Mouse (Mus musculus): Measurements from ENCODE around the gene Gas2.

The Gas2 gene

GRCm38 (mm10) chr7:51861250-51862096 is at the start of gene Gas2:
Gene Gas2 (plus strand): TSS chr7:51862015.
- DNase-seq (ENCODE audit: low read depth, low spot score) = peak; percentile 80

DNA sequence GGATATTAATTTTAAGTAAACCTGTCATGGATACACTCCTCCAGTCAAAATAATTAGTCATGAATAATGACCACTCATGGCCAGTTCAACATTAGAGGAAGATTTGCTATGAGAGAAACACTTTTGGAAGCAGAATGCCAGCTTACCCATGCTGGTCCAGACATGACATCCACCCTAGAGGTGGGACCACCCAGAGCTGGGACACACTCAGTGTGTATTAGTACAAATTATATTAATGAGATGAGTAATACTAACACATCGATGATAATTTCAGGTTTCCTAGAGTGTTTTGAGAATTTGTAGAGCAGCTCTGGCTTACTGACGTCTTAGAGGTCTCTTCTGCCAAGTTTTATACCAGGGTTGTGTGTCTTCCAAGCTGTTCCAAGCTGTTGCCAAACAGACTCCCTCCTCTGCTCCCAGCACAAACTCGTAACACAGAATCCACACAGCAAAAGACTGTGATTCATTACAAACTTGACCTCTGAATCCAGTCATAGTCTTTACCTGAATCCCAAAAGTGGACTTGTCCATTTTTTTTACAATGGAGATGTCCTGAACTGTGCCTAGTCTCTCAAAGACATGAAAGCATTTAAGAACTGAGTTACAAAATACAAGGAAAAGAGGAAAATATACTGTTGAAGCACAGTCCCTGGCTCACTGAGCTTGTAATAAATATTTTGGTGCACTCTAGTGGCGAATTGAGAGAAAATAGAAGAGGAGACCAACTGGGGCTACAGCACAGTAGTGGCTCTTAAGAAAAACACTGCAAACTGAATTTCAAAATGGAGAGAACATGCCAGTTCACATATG is 46.1 kb upstream of the Gas2 start:
- peak; percentile 59 for DNase-seq (ENCODE audit: low read depth, low spot score)

- no peak for DNase-seq (ENCODE audit: low read depth, low spot score)
Observed at GRCm38 (mm10) chr7:51816283-51816839, 45.5 kb upstream of the Gas2 start.

DNA sequence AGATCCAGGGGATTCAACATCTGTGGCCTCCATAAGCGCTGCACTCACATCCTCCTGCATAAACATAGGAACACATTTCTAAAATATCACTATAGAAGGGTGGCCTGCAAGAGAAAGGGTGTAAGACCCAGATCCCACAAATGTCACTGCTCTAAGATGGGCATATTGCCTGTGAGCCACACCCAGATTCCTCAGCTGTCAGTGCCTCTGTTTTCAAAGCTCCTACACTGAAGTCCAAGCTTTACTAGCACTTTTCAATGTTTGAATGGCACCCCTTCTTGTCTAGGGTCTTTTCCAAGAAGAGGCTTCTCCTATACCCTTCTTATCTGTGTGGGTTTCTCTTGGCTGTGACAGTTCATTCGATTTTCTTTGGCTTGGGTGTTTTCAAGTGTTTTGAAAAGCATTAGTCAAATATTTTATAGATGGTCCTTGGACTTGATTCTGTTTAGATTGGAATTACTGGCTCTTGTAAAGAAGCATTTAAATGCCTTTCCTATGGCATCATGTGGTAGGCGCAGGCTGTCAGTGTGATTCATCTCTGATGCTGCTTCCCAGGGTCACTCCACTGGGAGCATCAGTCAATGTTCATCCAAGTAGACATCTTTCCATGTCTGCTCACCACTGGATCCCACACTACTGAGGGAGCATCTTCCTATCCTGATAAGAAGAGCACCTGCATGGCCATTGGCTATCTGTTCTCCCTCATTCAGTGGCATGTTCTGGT is 43.4 kb upstream of the Gas2 start:
- DNase-seq (ENCODE audit: low read depth, low spot score) = no peak

- DNase-seq (ENCODE audit: low read depth, low spot score) = peak; percentile 74
Observed at GRCm38 (mm10) chr7:51819891-51820290, 41.9 kb upstream of the Gas2 start.

GRCm38 (mm10) chr7:51821467-51821866 is 40.3 kb upstream of the Gas2 start:
- DNase-seq (ENCODE audit: low read depth, low spot score) = no peak

GRCm38 (mm10) chr7:51823562-51824338 is 38.1 kb upstream of the Gas2 start:
- no peak for DNase-seq (ENCODE audit: low read depth, low spot score)

DNA sequence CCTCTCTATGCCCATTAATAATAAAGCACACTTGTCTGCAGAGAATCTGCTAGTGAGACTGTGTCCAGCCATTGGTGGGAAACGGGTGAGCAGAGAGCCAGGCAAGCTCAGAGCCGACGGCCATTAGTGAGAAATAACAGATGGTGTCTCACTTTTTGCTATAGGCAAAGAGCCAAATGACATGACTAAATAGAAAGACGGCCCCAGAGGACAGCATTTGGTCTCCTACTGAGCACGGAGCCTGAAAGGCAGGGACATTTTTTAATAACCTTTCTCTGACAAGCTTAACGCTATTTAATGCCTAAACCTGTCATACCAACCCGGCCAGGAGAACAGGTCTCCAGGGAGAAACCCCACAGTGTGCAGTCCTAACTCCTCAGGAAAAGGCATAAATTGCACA is 29.9 kb upstream of the Gas2 start:
- no peak for DNase-seq (ENCODE audit: low read depth, low spot score)

DNA sequence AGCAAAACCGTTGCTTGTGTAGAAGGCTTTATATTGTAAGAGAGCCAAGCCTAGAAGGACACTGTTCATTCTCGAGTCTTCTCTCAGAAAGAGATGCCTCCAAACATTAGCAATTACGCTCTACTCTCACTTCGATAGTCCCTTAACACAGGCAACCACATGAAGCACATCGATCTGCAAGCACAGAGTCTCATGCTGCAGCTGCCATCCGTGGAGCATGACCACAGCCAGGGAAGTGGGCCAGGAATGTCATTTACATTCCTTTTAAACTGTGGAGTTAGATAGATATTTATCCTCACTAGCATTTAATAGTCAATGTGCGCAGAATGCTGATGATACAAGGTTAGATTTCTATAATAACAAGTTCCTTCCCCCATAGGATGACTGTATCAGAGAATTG is 21.3 kb upstream of the Gas2 start:
- DNase-seq (ENCODE audit: low read depth, low spot score) = no peak

- no peak for DNase-seq (ENCODE audit: low read depth, low spot score)
Observed at GRCm38 (mm10) chr7:51850877-51851276, 10.9 kb upstream of the Gas2 start.

GRCm38 (mm10) chr7:51851890-51852507 is 9.8 kb upstream of the Gas2 start:
- DNase-seq (ENCODE audit: low read depth, low spot score) = no peak

GRCm38 (mm10) chr7:51862097-51862492 is 280 bp downstream of the Gas2 start, which contains the start of gene Fancf:
Gene Fancf (minus strand): TSS chr7:51862267.
- peak; percentile 89 for DNase-seq (ENCODE audit: low read depth, low spot score)

DNA sequence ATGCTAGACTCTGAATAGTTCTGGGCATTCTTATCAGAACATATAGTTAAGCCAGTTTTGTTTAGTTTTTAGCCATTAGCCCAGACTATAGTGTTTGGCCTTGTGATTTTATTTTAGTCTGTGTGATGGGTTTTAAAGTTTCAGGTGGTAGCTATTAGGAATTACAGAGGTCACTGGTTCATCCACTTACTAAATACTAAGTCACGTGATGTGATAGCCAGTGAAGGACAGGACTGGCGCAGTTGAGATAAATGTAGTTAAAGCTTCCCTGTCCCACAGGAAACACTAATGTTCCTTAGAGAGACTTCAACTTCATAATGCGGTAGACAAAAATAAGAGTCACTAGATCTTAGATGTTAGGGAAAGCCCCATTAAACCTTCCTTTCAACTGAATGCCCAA is 1.0 kb downstream of the Gas2 start:
- no peak for DNase-seq (ENCODE audit: low read depth, low spot score)

DNA sequence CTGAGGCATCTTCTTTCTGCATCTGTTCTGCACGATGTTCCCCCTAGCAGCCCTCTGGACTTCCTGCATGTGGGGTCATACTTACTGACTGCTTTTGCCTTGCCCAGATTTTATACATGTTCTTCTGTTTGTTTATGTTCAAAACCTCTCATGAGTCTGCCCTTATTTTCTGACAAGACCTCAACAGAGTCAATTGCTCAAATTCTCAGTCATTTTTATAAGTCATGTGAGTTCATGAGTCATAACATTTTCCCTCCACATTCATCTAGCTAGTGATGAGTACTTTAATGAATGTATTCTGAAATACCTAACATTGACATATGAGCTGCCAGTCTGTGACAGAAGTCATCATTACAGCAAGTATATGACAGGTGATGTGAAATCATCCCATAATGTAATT is 3.5 kb downstream of the Gas2 start:
- no peak for DNase-seq (ENCODE audit: low read depth, low spot score)

DNA sequence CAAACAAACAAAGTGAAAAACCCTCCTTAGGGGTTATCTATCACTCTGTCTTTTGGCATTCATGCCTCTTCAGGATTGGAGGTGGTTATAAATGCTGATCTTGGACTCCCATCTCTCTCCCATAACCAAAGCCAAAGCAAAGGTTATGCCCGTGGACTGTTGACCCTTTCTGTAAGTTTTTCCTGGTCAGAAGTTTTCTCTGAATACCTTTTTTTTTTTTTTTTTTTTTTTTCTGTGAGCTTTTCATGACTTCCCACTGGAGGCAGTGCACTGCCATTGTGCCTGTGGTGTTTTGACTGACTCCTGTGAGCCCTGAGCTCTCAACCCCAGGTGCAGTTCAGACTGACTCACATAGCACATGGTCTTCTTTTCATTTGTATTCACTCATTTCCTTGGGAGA is 6.2 kb downstream of the Gas2 start:
- DNase-seq (ENCODE audit: low read depth, low spot score) = no peak

DNA sequence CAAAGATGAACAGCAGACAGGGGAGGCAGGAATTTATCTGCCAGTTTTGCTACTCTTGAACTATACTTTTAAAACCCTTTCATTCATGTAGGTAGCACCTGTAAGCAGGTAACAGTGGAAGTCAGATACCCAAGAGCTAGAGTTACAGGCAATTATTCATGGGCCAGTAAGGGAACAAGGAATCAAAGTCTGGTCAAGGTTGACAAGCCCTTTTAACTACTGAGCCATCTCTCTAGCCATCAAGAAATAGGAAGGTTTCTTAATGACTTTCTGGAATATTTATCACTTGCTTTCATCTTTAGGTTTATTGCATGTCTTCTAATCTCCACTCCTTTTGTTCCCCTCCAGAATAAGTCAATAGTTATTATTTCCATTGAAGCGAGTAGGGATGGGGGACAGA is 10.2 kb downstream of the Gas2 start:
- DNase-seq (ENCODE audit: low read depth, low spot score) = no peak

- DNase-seq (ENCODE audit: low read depth, low spot score) = no peak
Observed at GRCm38 (mm10) chr7:51872597-51872996, 10.8 kb downstream of the Gas2 start.

GRCm38 (mm10) chr7:51876316-51876715 is 14.5 kb downstream of the Gas2 start:
- DNase-seq (ENCODE audit: low read depth, low spot score) = no peak

GRCm38 (mm10) chr7:51878730-51879129 is 16.9 kb downstream of the Gas2 start:
- DNase-seq (ENCODE audit: low read depth, low spot score) = no peak

- peak; percentile 49 for DNase-seq (ENCODE audit: low read depth, low spot score)
Observed at GRCm38 (mm10) chr7:51879136-51879723, 17.4 kb downstream of the Gas2 start.

Measured in brain, embryonic 18.5 days (tissue).